Comparison of ENCODE assay signal across 30 mouse cellular contexts in the genomic region with DNA sequence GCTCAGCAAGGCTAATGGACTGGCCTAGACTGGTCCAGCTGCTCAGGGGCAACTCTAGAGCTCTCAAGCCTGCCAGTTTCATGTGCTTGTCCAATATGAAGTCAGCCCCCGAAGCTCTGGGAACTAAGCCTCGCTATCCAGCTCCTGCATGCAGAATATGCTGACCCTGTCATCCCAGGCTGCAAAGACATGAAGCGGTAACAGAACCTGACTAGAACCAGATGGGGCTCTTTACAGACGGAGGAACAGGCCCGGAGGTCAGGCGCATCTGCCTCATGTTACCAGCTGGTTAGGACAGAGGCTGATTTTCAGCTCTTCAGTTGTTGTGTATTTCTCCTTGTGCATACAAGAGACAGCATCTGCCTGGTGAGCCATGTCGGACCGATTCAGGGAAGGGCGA. TPM values are rescaled to one million over a fixed set of nuclear protein-coding genes. Genes with fewer than 3 reads are reported as not detected.
A peak's percentile ranks its signal among the peaks of the same experiment; 100 is the strongest.
DNase-seq lines count a peak whose midpoint lies in the region; ATAC-seq lines count a peak whose summit lies in the region.
"Had no signal": no experiment of that assay in that cellular context is flagged by ENCODE, and none has a peak within 500 bp of the region (broad histone marks: within the 10 kb centered on the region; RNA-seq: fewer than 3 reads in every experiment).

No protein-coding gene starts in this region.

- no peak overlapping the region for H3K4me3 ChIP-seq in intestine, embryonic 16.5 days (ENCODE audit: low read length)
- no peak overlapping the region for H3K4me3 ChIP-seq in intestine, embryonic 15.5 days (replicated peaks)
- H3K4me3 ChIP-seq in stomach, embryonic 16.5 days (replicated peaks; ENCODE audit: low read length), result no peak overlapping the region
- H3K4me3 ChIP-seq: heart, embryonic 10.5 days; heart, embryonic 15.5 days; hindbrain, embryonic 15.5 days; left cerebral cortex, adult 2 months; limb, embryonic 13.5 days; midbrain, embryonic 15.5 days; neural tube, embryonic 15.5 days had no signal

- H3K27me3 ChIP-seq in intestine, embryonic 16.5 days (replicated peaks; ENCODE audit: control insufficient read depth, insufficient read depth, low read length), result no peaks in the 10 kb centered on the region
- H3K27me3 ChIP-seq in intestine, embryonic 15.5 days (replicated peaks), result no peaks in the 10 kb centered on the region
- H3K27me3 ChIP-seq in stomach, embryonic 16.5 days (ENCODE audit: control insufficient read depth, insufficient read depth, low read length), result no peaks in the 10 kb centered on the region
- H3K27me3 ChIP-seq: heart, embryonic 15.5 days; hindbrain, embryonic 15.5 days; limb, embryonic 13.5 days; midbrain, embryonic 15.5 days; neural tube, embryonic 15.5 days had no signal

- 56% methylated on average over 9 of the region's 9 CpGs for WGBS in intestine, embryonic 16.5 days
- 61% methylated on average over 9 of the region's 9 CpGs for WGBS in intestine, embryonic 15.5 days
- WGBS in stomach, embryonic 16.5 days, result 64% methylated on average over 9 of the region's 9 CpGs

- H3K4me2 ChIP-seq in intestine, embryonic 16.5 days (ENCODE audit: low read depth, low read length), result no peak overlapping the region
- H3K4me2 ChIP-seq in intestine, embryonic 15.5 days (replicated peaks), result no peak overlapping the region
- H3K4me2 ChIP-seq in stomach, embryonic 16.5 days (ENCODE audit: low read depth, low read length), result no peak overlapping the region
- H3K4me2 ChIP-seq: heart, embryonic 15.5 days; hindbrain, embryonic 15.5 days; limb, embryonic 13.5 days; liver, embryonic 11.5 days; midbrain, embryonic 15.5 days; neural tube, embryonic 15.5 days had no signal

- no peak overlapping the region for H3K9ac ChIP-seq in intestine, embryonic 16.5 days (ENCODE audit: low read depth, low read length)
- H3K9ac ChIP-seq in intestine, embryonic 15.5 days, result no peak overlapping the region
- H3K9ac ChIP-seq in stomach, embryonic 16.5 days (ENCODE audit: low read length), result no peak overlapping the region
- H3K9ac ChIP-seq: heart, embryonic 15.5 days; hindbrain, embryonic 15.5 days; limb, embryonic 13.5 days; midbrain, embryonic 15.5 days; neural tube, embryonic 15.5 days had no signal

- peak; percentile 39 for DNase-seq in embryo, embryonic 10.5 days (ENCODE audit: low spot score)
- DNase-seq in embryo, embryonic 10 days (ENCODE audit: low spot score), result no peak
- DNase-seq in retina, postnatal 1 day, result peak; percentile 59
- no peak for DNase-seq in retina, embryonic 14.5 days (ENCODE audit: low spot score)
- DNase-seq in urinary bladder, adult 18-20 months (ENCODE audit: low spot score in 2 of 2), result no peak
- DNase-seq: adrenal gland, postnatal 10 days; cerebellum, adult 8-10 months; cerebellum, postnatal 25 days; gastrocnemius, postnatal 25 days; heart, adult 11 months; kidney, adult 11 months; kidney, postnatal 14 days; lung, postnatal 10 days; right cerebral cortex, adult 18-20 months; spleen, adult 18-20 months; thymus, postnatal 4 days had no signal

- H3K27ac ChIP-seq in intestine, embryonic 16.5 days (ENCODE audit: low read length), result peak overlapping the region; percentile 35; the same call in 1 of the 2 replicates
- H3K27ac ChIP-seq in intestine, embryonic 15.5 days, result no peak overlapping the region
- H3K27ac ChIP-seq in stomach, embryonic 16.5 days (ENCODE audit: low read length), result peak overlapping the region; percentile 29
- H3K27ac ChIP-seq: heart, embryonic 10.5 days; heart, embryonic 15.5 days; hindbrain, embryonic 15.5 days; left cerebral cortex, adult 2 months; limb, embryonic 13.5 days; macrophage; midbrain, embryonic 15.5 days; neural tube, embryonic 15.5 days had no signal

- ATAC-seq in intestine, embryonic 16.5 days, result no peak
- ATAC-seq in intestine, embryonic 15.5 days, result no peak
- no peak for ATAC-seq in stomach, embryonic 16.5 days (ENCODE audit: insufficient read depth, low FRiP score)
- ATAC-seq: forebrain, embryonic 14.5 days; midbrain, embryonic 15.5 days; Patski had no signal

- H3K4me1 ChIP-seq in intestine, embryonic 16.5 days (ENCODE audit: control insufficient read depth, insufficient read depth, low read length), result peaks cover 8% of the 10 kb centered on the region; the same call in 1 of the 2 replicates
- H3K4me1 ChIP-seq in intestine, embryonic 15.5 days (replicated peaks), result peaks cover 14% of the 10 kb centered on the region
- peaks cover 16% of the 10 kb centered on the region for H3K4me1 ChIP-seq in stomach, embryonic 16.5 days (ENCODE audit: control insufficient read depth, insufficient read depth, low read length)
- H3K4me1 ChIP-seq: hindbrain, embryonic 15.5 days; midbrain, embryonic 15.5 days; neural tube, embryonic 15.5 days had no signal

- no peaks in the 10 kb centered on the region for H3K9me3 ChIP-seq in intestine, embryonic 16.5 days (ENCODE audit: control insufficient read depth, low read length)
- H3K9me3 ChIP-seq in intestine, embryonic 15.5 days, result no peaks in the 10 kb centered on the region
- no peaks in the 10 kb centered on the region for H3K9me3 ChIP-seq in stomach, embryonic 16.5 days (replicated peaks; ENCODE audit: control insufficient read depth, low read length)
- H3K9me3 ChIP-seq: heart, embryonic 10.5 days; heart, embryonic 15.5 days; hindbrain, embryonic 15.5 days; limb, embryonic 13.5 days; midbrain, embryonic 15.5 days; neural tube, embryonic 15.5 days had no signal

- H3K36me3 ChIP-seq in intestine, embryonic 16.5 days (ENCODE audit: control insufficient read depth, insufficient read depth, low read length), result no peaks in the 10 kb centered on the region
- no peaks in the 10 kb centered on the region for H3K36me3 ChIP-seq in intestine, embryonic 15.5 days
- H3K36me3 ChIP-seq in stomach, embryonic 16.5 days (ENCODE audit: control insufficient read depth, insufficient read depth, low read length), result no peaks in the 10 kb centered on the region
- H3K36me3 ChIP-seq: heart, embryonic 10.5 days; heart, embryonic 15.5 days; hindbrain, embryonic 15.5 days; limb, embryonic 13.5 days; midbrain, embryonic 15.5 days; neural tube, embryonic 15.5 days had no signal

RNA-seq across cellular contexts. Expression of a gene that starts 8.9 kb away (rescaled TPM):
- polyA plus RNA-seq in intestine, embryonic 16.5 days (2015; fragmentation: Nextera tagmentation; extraction: Ambion mirVana), result 159 and 164 TPM in 2 replicates
- 153 and 158 TPM in 2 replicates for polyA plus RNA-seq in intestine, embryonic 15.5 days (2015; fragmentation: Nextera tagmentation; extraction: Ambion mirVana)
- polyA plus RNA-seq in stomach, embryonic 16.5 days (2015; fragmentation: Nextera tagmentation; extraction: Ambion mirVana), result 124 and 126 TPM in 2 replicates

RNA-seq across cellular contexts. Expression of a gene that starts 42.1 kb away (rescaled TPM):
- polyA plus RNA-seq in intestine, embryonic 16.5 days (2015; fragmentation: Nextera tagmentation; extraction: Ambion mirVana), result 6.4 and 8.8 TPM in 2 replicates
- polyA plus RNA-seq in intestine, embryonic 15.5 days (2015; fragmentation: Nextera tagmentation; extraction: Ambion mirVana), result 8.1 and 8.6 TPM in 2 replicates
- polyA plus RNA-seq in stomach, embryonic 16.5 days (2015; fragmentation: Nextera tagmentation; extraction: Ambion mirVana), result 10.0 and 10.1 TPM in 2 replicates

RNA-seq across cellular contexts. Expression of a gene that starts 51.4 kb away (rescaled TPM):
- 35.4 and 37.1 TPM in 2 replicates for polyA plus RNA-seq in intestine, embryonic 16.5 days (2015; fragmentation: Nextera tagmentation; extraction: Ambion mirVana)
- polyA plus RNA-seq in intestine, embryonic 15.5 days (2015; fragmentation: Nextera tagmentation; extraction: Ambion mirVana), result 33.8 and 36.3 TPM in 2 replicates
- polyA plus RNA-seq in stomach, embryonic 16.5 days (2015; fragmentation: Nextera tagmentation; extraction: Ambion mirVana), result 33.9 and 36.6 TPM in 2 replicates

RNA-seq across cellular contexts. Expression of a gene that starts 58.9 kb away (rescaled TPM):
- 25.3 and 29.2 TPM in 2 replicates for polyA plus RNA-seq in intestine, embryonic 16.5 days (2015; fragmentation: Nextera tagmentation; extraction: Ambion mirVana)
- 25.1 and 32.4 TPM in 2 replicates for polyA plus RNA-seq in intestine, embryonic 15.5 days (2015; fragmentation: Nextera tagmentation; extraction: Ambion mirVana)
- polyA plus RNA-seq in stomach, embryonic 16.5 days (2015; fragmentation: Nextera tagmentation; extraction: Ambion mirVana), result 37.9 and 39.2 TPM in 2 replicates

Comparison
In these comparisons a context has a peak if more than half of its experiments do, and no peak if none do; other contexts are left out.
1. DNase-seq: peak in embryo, embryonic 10.5 days (single experiment) and retina, postnatal 1 day (single experiment); none in embryo, embryonic 10 days (single experiment), retina, embryonic 14.5 days (single experiment) and urinary bladder, adult 18-20 months (0 of 2).